Mouse (Mus musculus): ENCODE results near the gene Mei1. TPM values are rescaled to one million over a fixed set of nuclear protein-coding genes. Genes with fewer than 3 reads are reported as not detected.

Gene Mei1
- total and polyA plus RNA-seq, 3 experiments = 0.04 TPM; not detected in 2

Other genes with a start within 250 kb of the Mei1 start
- 21.8 and 25.3 TPM in 2 replicates for gene Tob2, start 211.2 kb upstream of the Mei1 start, total RNA-seq (2012; rRNA removed)
- gene Tob2, start 211.2 kb upstream of the Mei1 start, total RNA-seq (2014; rRNA removed) = 5.0 and 5.6 TPM in 2 replicates
- 18.9 and 22.0 TPM in 2 replicates for gene Tob2, start 211.2 kb upstream of the Mei1 start, polyA plus RNA-seq (2012; ENCODE audit: insufficient read length, low read depth)
- 86.3 and 126 TPM in 2 replicates for gene Phf5a, start 198.1 kb upstream of the Mei1 start, total RNA-seq (2012; rRNA removed)
- 116 and 137 TPM in 2 replicates for gene Phf5a, start 198.1 kb upstream of the Mei1 start, total RNA-seq (2014; rRNA removed)
- 177 and 228 TPM in 2 replicates for gene Phf5a, start 198.1 kb upstream of the Mei1 start, polyA plus RNA-seq (2012; ENCODE audit: insufficient read length, low read depth)
- gene Aco2, start 197.7 kb upstream of the Mei1 start, total RNA-seq (2012; rRNA removed) = 177 and 190 TPM in 2 replicates
- 150 and 161 TPM in 2 replicates for gene Aco2, start 197.7 kb upstream of the Mei1 start, total RNA-seq (2014; rRNA removed)
- 205 and 222 TPM in 2 replicates for gene Aco2, start 197.7 kb upstream of the Mei1 start, polyA plus RNA-seq (2012; ENCODE audit: insufficient read length, low read depth)
- 59.3 and 64.9 TPM in 2 replicates for gene Polr3h, start 143.8 kb upstream of the Mei1 start, total RNA-seq (2012; rRNA removed)
- gene Polr3h, start 143.8 kb upstream of the Mei1 start, total RNA-seq (2014; rRNA removed) = 40.5 and 40.7 TPM in 2 replicates
- gene Polr3h, start 143.8 kb upstream of the Mei1 start, polyA plus RNA-seq (2012; ENCODE audit: insufficient read length, low read depth) = 153 and 224 TPM in 2 replicates
- 0.08 and 0.13 TPM in 2 replicates for gene Csdc2, start 133.2 kb upstream of the Mei1 start, total RNA-seq (2012; rRNA removed)
- gene Csdc2, start 133.2 kb upstream of the Mei1 start, total RNA-seq (2014; rRNA removed) = not detected in 2 replicates
- gene Csdc2, start 133.2 kb upstream of the Mei1 start, polyA plus RNA-seq (2012; ENCODE audit: insufficient read length, low read depth) = 0.43 and 0.45 TPM in 2 replicates
- 120 and 128 TPM in 2 replicates for gene Pmm1, start 109.1 kb upstream of the Mei1 start, total RNA-seq (2012; rRNA removed)
- gene Pmm1, start 109.1 kb upstream of the Mei1 start, total RNA-seq (2014; rRNA removed) = 48.3 and 51.8 TPM in 2 replicates
- gene Pmm1, start 109.1 kb upstream of the Mei1 start, polyA plus RNA-seq (2012; ENCODE audit: insufficient read length, low read depth) = 140 and 153 TPM in 2 replicates
- gene 1700029P11Rik, start 89.5 kb upstream of the Mei1 start, total RNA-seq (2012; rRNA removed) = not detected in 2 replicates
- not detected in 2 replicates for gene 1700029P11Rik, start 89.5 kb upstream of the Mei1 start, total RNA-seq (2014; rRNA removed)
- gene 1700029P11Rik, start 89.5 kb upstream of the Mei1 start, polyA plus RNA-seq (2012; ENCODE audit: insufficient read length, low read depth) = not detected in 2 replicates
- gene Xrcc6, start 82.2 kb upstream of the Mei1 start, total RNA-seq (2012; rRNA removed) = 67.3 and 80.0 TPM in 2 replicates
- 79.5 and 83.5 TPM in 2 replicates for gene Xrcc6, start 82.2 kb upstream of the Mei1 start, total RNA-seq (2014; rRNA removed)
- gene Xrcc6, start 82.2 kb upstream of the Mei1 start, polyA plus RNA-seq (2012; ENCODE audit: insufficient read length, low read depth) = 80.8 and 94.0 TPM in 2 replicates
- 10.9 and 11.3 TPM in 2 replicates for gene Desi1, start 36.1 kb upstream of the Mei1 start, total RNA-seq (2012; rRNA removed)
- gene Desi1, start 36.1 kb upstream of the Mei1 start, total RNA-seq (2014; rRNA removed) = 7.6 and 10.0 TPM in 2 replicates
- 39.2 and 47.3 TPM in 2 replicates for gene Desi1, start 36.1 kb upstream of the Mei1 start, polyA plus RNA-seq (2012; ENCODE audit: insufficient read length, low read depth)
- 167 and 225 TPM in 2 replicates for gene Snu13, start 22.4 kb upstream of the Mei1 start, total RNA-seq (2012; rRNA removed)
- gene Snu13, start 22.4 kb upstream of the Mei1 start, total RNA-seq (2014; rRNA removed) = 558 and 575 TPM in 2 replicates
- 433 and 587 TPM in 2 replicates for gene Snu13, start 22.4 kb upstream of the Mei1 start, polyA plus RNA-seq (2012; ENCODE audit: insufficient read length, low read depth)
- gene 4930407I10Rik, start 10.8 kb upstream of the Mei1 start, total RNA-seq (2012; rRNA removed) = 0.04 TPM in 2 replicates
- not detected in 2 replicates for gene 4930407I10Rik, start 10.8 kb upstream of the Mei1 start, total RNA-seq (2014; rRNA removed)
- gene 4930407I10Rik, start 10.8 kb upstream of the Mei1 start, polyA plus RNA-seq (2012; ENCODE audit: insufficient read length, low read depth) = not detected in 2 replicates
- gene Ccdc134, start 57.9 kb downstream of the Mei1 start, total RNA-seq (2012; rRNA removed) = 37.1 and 48.8 TPM in 2 replicates
- gene Ccdc134, start 57.9 kb downstream of the Mei1 start, total RNA-seq (2014; rRNA removed) = 35.1 and 35.7 TPM in 2 replicates
- 42.9 and 43.6 TPM in 2 replicates for gene Ccdc134, start 57.9 kb downstream of the Mei1 start, polyA plus RNA-seq (2012; ENCODE audit: insufficient read length, low read depth)
- gene Srebf2, start 77.2 kb downstream of the Mei1 start, total RNA-seq (2012; rRNA removed) = 130 and 159 TPM in 2 replicates
- gene Srebf2, start 77.2 kb downstream of the Mei1 start, total RNA-seq (2014; rRNA removed) = 77.6 and 94.3 TPM in 2 replicates
- gene Srebf2, start 77.2 kb downstream of the Mei1 start, polyA plus RNA-seq (2012; ENCODE audit: insufficient read length, low read depth) = 214 and 253 TPM in 2 replicates
- gene Shisa8, start 142.8 kb downstream of the Mei1 start, total RNA-seq (2012; rRNA removed) = 152 and 159 TPM in 2 replicates
- gene Shisa8, start 142.8 kb downstream of the Mei1 start, total RNA-seq (2014; rRNA removed) = 94.6 and 103 TPM in 2 replicates
- gene Shisa8, start 142.8 kb downstream of the Mei1 start, polyA plus RNA-seq (2012; ENCODE audit: insufficient read length, low read depth) = 64.2 and 83.4 TPM in 2 replicates
- gene Tnfrsf13c, start 154.4 kb downstream of the Mei1 start, total RNA-seq (2012; rRNA removed) = 287 and 334 TPM in 2 replicates
- 188 and 204 TPM in 2 replicates for gene Tnfrsf13c, start 154.4 kb downstream of the Mei1 start, total RNA-seq (2014; rRNA removed)
- gene Tnfrsf13c, start 154.4 kb downstream of the Mei1 start, polyA plus RNA-seq (2012; ENCODE audit: insufficient read length, low read depth) = 219 and 257 TPM in 2 replicates
- 31.5 and 34.2 TPM in 2 replicates for gene Cenpm, start 174.8 kb downstream of the Mei1 start, total RNA-seq (2012; rRNA removed)
- 17.1 and 22.8 TPM in 2 replicates for gene Cenpm, start 174.8 kb downstream of the Mei1 start, total RNA-seq (2014; rRNA removed)
- 39.6 and 44.0 TPM in 2 replicates for gene Cenpm, start 174.8 kb downstream of the Mei1 start, polyA plus RNA-seq (2012; ENCODE audit: insufficient read length, low read depth)
- gene 1500009C09Rik, start 182.4 kb downstream of the Mei1 start, total RNA-seq (2012; rRNA removed) = not detected in 2 replicates
- gene 1500009C09Rik, start 182.4 kb downstream of the Mei1 start, total RNA-seq (2014; rRNA removed) = not detected in 2 replicates
- gene 1500009C09Rik, start 182.4 kb downstream of the Mei1 start, polyA plus RNA-seq (2012; ENCODE audit: insufficient read length, low read depth) = not detected in 2 replicates
- 0.04 and 0.13 TPM in 2 replicates for gene Sept3, start 204.9 kb downstream of the Mei1 start, total RNA-seq (2012; rRNA removed)
- gene Sept3, start 204.9 kb downstream of the Mei1 start, total RNA-seq (2014; rRNA removed) = not detected in 2 replicates
- 0.07 TPM in 1 of 2 replicates, not detected in the other for gene Sept3, start 204.9 kb downstream of the Mei1 start, polyA plus RNA-seq (2012; ENCODE audit: insufficient read length, low read depth)
- not detected in 2 replicates for gene Wbp2nl, start 229.0 kb downstream of the Mei1 start, total RNA-seq (2012; rRNA removed)
- not detected in 2 replicates for gene Wbp2nl, start 229.0 kb downstream of the Mei1 start, total RNA-seq (2014; rRNA removed)
- not detected in 2 replicates for gene Wbp2nl, start 229.0 kb downstream of the Mei1 start, polyA plus RNA-seq (2012; ENCODE audit: insufficient read length, low read depth)